Mouse (Mus musculus) right cerebral cortex, adult 2 months (tissue): ENCODE results near the gene Gucy2d.

Experiments used
- DNase-seq, 2 experiments: peaks; one replicate each; pipeline ENCODE4 v3.0.0; 2021 to 2022; ENCODE audit warnings: low spot score in 2 of 2

Gucy2d gene

GRCm38 (mm10) chr7:98447585-98448308 is 7.5 kb downstream of the Gucy2d start:
- peak in 1 of 2 experiments; percentile 12 for DNase-seq

GRCm38 (mm10) chr7:98448309-98448630 is 8.1 kb downstream of the Gucy2d start:
- no peak for DNase-seq

- no peak for DNase-seq
Observed at GRCm38 (mm10) chr7:98449696-98450095, 9.5 kb downstream of the Gucy2d start.

- no peak for DNase-seq
Observed at GRCm38 (mm10) chr7:98454397-98455120, 14.3 kb downstream of the Gucy2d start.

- DNase-seq, result no peak
Observed at GRCm38 (mm10) chr7:98460319-98460718, 20.1 kb downstream of the Gucy2d start.

- DNase-seq, result no peak
Observed at GRCm38 (mm10) chr7:98469089-98469488, 28.9 kb downstream of the Gucy2d start.

GRCm38 (mm10) chr7:98472529-98472928 is 32.3 kb downstream of the Gucy2d start:
- DNase-seq, result no peak

- DNase-seq, result no peak
Observed at GRCm38 (mm10) chr7:98474558-98474957, 34.3 kb downstream of the Gucy2d start.

GRCm38 (mm10) chr7:98477153-98477552 is 36.9 kb downstream of the Gucy2d start:
- no peak for DNase-seq

GRCm38 (mm10) chr7:98480481-98480880 is 40.3 kb downstream of the Gucy2d start:
- no peak for DNase-seq

GRCm38 (mm10) chr7:98481066-98481734 is 41.0 kb downstream of the Gucy2d start:
- peak; percentile 80 to 84 for DNase-seq

- DNase-seq, result no peak
Observed at GRCm38 (mm10) chr7:98481861-98482260, 41.6 kb downstream of the Gucy2d start.

- no peak for DNase-seq
Observed at GRCm38 (mm10) chr7:98482551-98483267, 42.5 kb downstream of the Gucy2d start.

GRCm38 (mm10) chr7:98483268-98483607 is 43.0 kb downstream of the Gucy2d start:
- no peak for DNase-seq

- no peak for DNase-seq
Observed at GRCm38 (mm10) chr7:98484878-98485277, 44.7 kb downstream of the Gucy2d start.

GRCm38 (mm10) chr7:98485508-98485907 is 45.3 kb downstream of the Gucy2d start:
- DNase-seq, result peak; percentile 30 to 31

- no peak for DNase-seq
Observed at GRCm38 (mm10) chr7:98486471-98486917, 46.3 kb downstream of the Gucy2d start.

- no peak for DNase-seq
Observed at GRCm38 (mm10) chr7:98487202-98487980, 47.2 kb downstream of the Gucy2d start.

GRCm38 (mm10) chr7:98488398-98489130 is 48.3 kb downstream of the Gucy2d start:
- DNase-seq, result no peak

- no peak for DNase-seq
Observed at GRCm38 (mm10) chr7:98489131-98489530, 48.9 kb downstream of the Gucy2d start, which contains the start of gene Lrrc32. Lrrc32 (plus strand) TSS chr7:98489283.
